Mouse (Mus musculus): Measurements from ENCODE around the gene Chd4. TPM values are rescaled to one million over a fixed set of nuclear protein-coding genes. Genes with fewer than 3 reads are reported as not detected.
A peak's percentile ranks its signal among the peaks of the same experiment; 100 is the strongest.

The Chd4 gene
- polyA plus RNA-seq, 1 experiment from 2014 or later, result 91.2 TPM

DNA sequence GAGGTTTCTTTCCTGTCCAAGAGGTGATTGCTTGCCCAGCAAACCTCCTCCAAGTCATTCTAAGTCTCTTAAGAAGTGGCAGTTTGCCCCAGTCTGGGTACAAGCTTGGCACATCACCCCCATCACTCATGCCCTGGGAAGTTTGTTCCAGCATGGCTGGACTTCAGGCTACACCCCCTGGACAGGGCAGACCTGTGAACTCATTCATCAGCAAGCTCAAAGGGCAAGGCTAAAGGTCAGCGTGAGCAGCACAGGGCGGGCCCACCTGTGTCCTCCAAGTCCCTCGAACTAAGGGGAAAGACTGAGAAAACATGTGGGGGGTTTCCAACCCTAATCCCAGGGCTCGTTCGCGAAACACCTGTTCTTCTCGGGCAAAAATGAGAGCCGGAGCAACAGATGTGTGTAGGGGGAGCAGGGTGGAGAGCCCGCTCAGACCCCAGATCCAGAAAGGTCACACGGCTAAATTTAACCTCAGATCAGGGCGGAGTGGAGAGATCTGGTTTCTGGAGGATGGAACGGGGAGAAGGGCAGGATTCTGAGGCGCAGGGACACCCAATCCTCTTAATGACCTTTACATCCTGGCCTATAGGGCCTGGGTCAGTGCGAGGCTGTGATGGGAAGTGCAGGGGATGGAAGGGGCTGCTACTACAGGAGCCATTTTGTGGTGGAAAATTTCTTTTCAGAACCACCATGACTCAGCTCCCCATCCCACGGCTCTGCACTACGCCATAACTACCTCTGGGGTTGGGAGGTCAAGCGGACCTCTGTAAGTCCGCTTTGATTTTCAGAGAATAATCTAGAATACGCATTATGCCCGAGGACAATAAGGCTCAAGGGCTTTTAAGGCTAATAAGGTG lies 68.2 kb downstream of the Chd4 start:
- Histone ChIP-seq H3K4me3 (peak overlapping the region; percentile 96), H3K27me3 (no peaks in the 10 kb centered on the region), H3K4me1 (peaks cover 53% of the 10 kb centered on the region), H3K4me2 (peak overlapping the region; percentile 96), H3K27ac (peak overlapping the region; percentile 93), H3K36me3 (peaks cover 66% of the 10 kb centered on the region), H3K9me3 (no peaks in the 10 kb centered on the region), H3K9ac (peak overlapping the region; percentile 97)
- WGBS, result 2% methylated on average over 20 of the region's 20 CpGs
- no peak for ATAC-seq (ENCODE audit: insufficient number of reproducible peaks, insufficient read depth, low FRiP score, low TSS enrichment, low read depth)

GRCm38 (mm10) chr6:125164672-125165327 lies 69.0 kb downstream of the Chd4 start:
- Histone ChIP-seq H3K4me3 (peak overlapping the region; percentile 96), H3K4me1 (peaks cover 53% of the 10 kb centered on the region), H3K4me2 (peak overlapping the region; percentile 96), H3K27me3 (no peaks in the 10 kb centered on the region), H3K9ac (peak overlapping the region; percentile 97), H3K27ac (peak overlapping the region; percentile 93), H3K36me3 (peaks cover 66% of the 10 kb centered on the region), H3K9me3 (no peaks in the 10 kb centered on the region)
- ATAC-seq (ENCODE audit: insufficient number of reproducible peaks, insufficient read depth, low FRiP score, low TSS enrichment, low read depth), result no peak; the same call in 1 of the 2 replicates
- 0% methylated on average over 39 of the region's 39 CpGs for WGBS

DNA sequence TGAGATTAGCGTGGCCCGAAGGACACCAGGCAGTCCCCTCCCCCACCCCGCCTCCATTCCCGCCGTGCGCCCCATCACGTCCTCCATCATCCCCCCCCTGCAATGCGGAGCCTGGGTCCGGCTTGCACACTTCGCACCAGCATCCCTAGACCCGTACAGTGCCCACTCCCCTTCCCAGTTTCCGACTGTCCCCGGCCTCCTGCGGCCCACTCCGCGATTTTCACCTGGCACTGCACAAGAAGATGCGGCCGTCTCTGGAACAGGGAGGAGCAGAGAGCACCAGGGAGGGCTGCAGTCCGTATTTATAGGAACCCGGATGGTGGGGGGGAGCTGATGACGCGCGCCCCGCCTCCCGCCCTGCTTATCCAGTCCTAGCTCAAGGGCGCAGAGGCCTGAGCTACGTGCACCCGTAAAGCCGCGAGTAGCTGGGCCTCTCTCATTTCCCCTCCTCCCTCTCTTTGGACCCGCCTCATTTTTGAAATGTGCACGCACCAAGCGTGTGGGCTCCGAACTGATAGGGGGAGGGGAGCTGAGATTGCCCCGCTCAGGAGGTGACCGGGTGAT lies 69.6 kb downstream of the Chd4 start:
- peaks cover 53% of the 10 kb centered on the region for H3K4me1 ChIP-seq
- H3K4me3 ChIP-seq, result peak overlapping the region; percentile 96
- H3K27ac ChIP-seq, result peak overlapping the region; percentile 93
- H3K9me3 ChIP-seq, result no peaks in the 10 kb centered on the region
- ATAC-seq (ENCODE audit: insufficient number of reproducible peaks, insufficient read depth, low FRiP score, low TSS enrichment, low read depth), result peak; percentile 91
- H3K9ac ChIP-seq, result peak overlapping the region; percentile 97
- peak overlapping the region; percentile 96 for H3K4me2 ChIP-seq
- WGBS, result under 1% methylated on average over 36 of the region's 36 CpGs
- no peaks in the 10 kb centered on the region for H3K27me3 ChIP-seq
- peaks cover 66% of the 10 kb centered on the region for H3K36me3 ChIP-seq

DNA sequence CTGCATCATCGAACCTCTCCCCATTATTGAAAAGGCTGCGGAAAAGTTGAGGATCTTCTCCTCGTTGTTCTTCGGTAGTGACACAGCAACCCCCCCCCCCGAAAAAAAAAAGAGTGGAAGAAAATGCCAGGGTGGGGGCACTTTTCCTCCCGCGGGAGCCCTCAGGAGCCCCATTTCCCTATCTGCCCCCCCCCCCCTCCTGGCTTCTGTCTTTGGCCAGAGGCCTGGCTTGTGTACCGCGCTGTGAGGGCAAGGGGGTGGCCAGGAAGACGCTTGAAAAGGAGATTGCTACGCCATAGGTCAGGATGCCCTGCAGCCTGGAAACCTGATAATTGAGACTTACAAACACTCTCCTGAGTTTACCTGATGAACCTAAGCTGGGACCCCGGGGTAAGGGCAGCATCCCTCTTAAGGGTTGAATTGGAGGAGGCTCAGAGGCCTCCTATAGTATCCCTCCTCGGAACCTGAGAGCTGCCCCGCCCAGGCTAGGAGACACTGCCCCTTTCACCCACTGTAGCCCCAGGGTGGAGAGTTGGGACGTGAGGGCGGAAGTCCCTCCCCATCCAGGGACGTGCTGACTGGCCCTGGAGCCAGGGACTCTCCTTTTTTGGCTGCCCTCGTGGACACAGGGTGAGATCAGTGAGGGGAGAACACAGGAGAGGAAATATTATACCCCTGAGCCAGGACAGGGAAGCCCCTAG lies 70.4 kb downstream of the Chd4 start, which contains the start of gene Gapdh:
Gene Gapdh (minus strand): TSS at position 417 of the 701 bp plus-strand sequence.
- peak; percentile 16; the same call in 1 of the 2 replicates for ATAC-seq (ENCODE audit: insufficient number of reproducible peaks, insufficient read depth, low FRiP score, low TSS enrichment, low read depth)
- Histone ChIP-seq H3K27me3 (no peaks in the 10 kb centered on the region), H3K9me3 (no peaks in the 10 kb centered on the region), H3K27ac (peak within 1 kb of the TSS; percentile 93), H3K4me2 (peak within 1 kb of the TSS; percentile 96), H3K9ac (peak within 1 kb of the TSS; percentile 97), H3K36me3 (peaks cover 66% of the 10 kb centered on the region), H3K4me1 (peaks cover 47% of the 10 kb centered on the region), H3K4me3 (peak within 1 kb of the TSS; percentile 96)
- WGBS, result under 1% methylated on average over 18 of the region's 18 CpGs

- peak overlapping the region; percentile 96 for H3K4me3 ChIP-seq
- peaks cover 70% of the 10 kb centered on the region for H3K36me3 ChIP-seq
- no peaks in the 10 kb centered on the region for H3K9me3 ChIP-seq
- H3K4me1 ChIP-seq, result peaks cover 41% of the 10 kb centered on the region
- peak overlapping the region; percentile 96 for H3K4me2 ChIP-seq
- WGBS, result 20% methylated on average over 10 of the region's 10 CpGs
- no peaks in the 10 kb centered on the region for H3K27me3 ChIP-seq
- H3K9ac ChIP-seq, result peak overlapping the region; percentile 97
- no peak for ATAC-seq (ENCODE audit: insufficient number of reproducible peaks, insufficient read depth, low FRiP score, low TSS enrichment, low read depth)
- H3K27ac ChIP-seq, result peak overlapping the region; percentile 93
Measured at GRCm38 (mm10) chr6:125166861-125167650, 71.3 kb downstream of the Chd4 start.

DNA sequence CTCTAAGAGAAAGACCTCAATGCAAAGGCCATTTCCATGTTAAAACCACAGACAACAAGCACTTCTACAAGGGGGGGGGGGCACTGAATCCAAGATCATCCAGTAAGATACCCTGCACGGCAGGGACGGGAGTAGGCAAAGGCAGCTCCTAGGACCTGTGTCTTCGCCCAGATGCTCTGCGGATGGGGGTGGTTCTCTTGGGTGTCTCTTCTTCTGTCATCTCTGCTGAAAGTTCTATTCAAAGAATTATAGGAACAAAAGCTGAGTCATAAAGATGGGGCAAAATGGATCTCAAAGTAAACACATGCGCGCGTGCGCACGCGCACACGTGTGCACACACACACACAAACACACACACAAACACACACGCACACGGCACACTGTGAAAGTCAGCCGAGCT lies 72.3 kb downstream of the Chd4 start:
- 92% methylated on average over 14 of the region's 14 CpGs for WGBS
- peak overlapping the region; percentile 97; the same call in 1 of the 2 replicates for H3K9ac ChIP-seq
- H3K36me3 ChIP-seq, result peaks cover 73% of the 10 kb centered on the region
- ATAC-seq (ENCODE audit: insufficient number of reproducible peaks, insufficient read depth, low FRiP score, low TSS enrichment, low read depth), result no peak
- no peak overlapping the region for H3K4me2 ChIP-seq
- H3K27me3 ChIP-seq, result no peaks in the 10 kb centered on the region
- H3K27ac ChIP-seq, result peak overlapping the region; percentile 93; the same call in 1 of the 2 replicates
- H3K9me3 ChIP-seq, result no peaks in the 10 kb centered on the region
- no peak overlapping the region for H3K4me3 ChIP-seq
- peaks cover 36% of the 10 kb centered on the region for H3K4me1 ChIP-seq

GRCm38 (mm10) chr6:125170194-125170593 lies 74.4 kb downstream of the Chd4 start:
- H3K27ac ChIP-seq, result no peak overlapping the region
- H3K4me2 ChIP-seq, result no peak overlapping the region
- H3K9ac ChIP-seq, result no peak overlapping the region
- ATAC-seq (ENCODE audit: insufficient number of reproducible peaks, insufficient read depth, low FRiP score, low TSS enrichment, low read depth), result no peak
- no peaks in the 10 kb centered on the region for H3K9me3 ChIP-seq
- peaks cover 22% of the 10 kb centered on the region for H3K4me1 ChIP-seq
- no peaks in the 10 kb centered on the region for H3K27me3 ChIP-seq
- no peak overlapping the region for H3K4me3 ChIP-seq
- WGBS, result 88% methylated on average over 6 of the region's 6 CpGs
- peaks cover 81% of the 10 kb centered on the region for H3K36me3 ChIP-seq

DNA sequence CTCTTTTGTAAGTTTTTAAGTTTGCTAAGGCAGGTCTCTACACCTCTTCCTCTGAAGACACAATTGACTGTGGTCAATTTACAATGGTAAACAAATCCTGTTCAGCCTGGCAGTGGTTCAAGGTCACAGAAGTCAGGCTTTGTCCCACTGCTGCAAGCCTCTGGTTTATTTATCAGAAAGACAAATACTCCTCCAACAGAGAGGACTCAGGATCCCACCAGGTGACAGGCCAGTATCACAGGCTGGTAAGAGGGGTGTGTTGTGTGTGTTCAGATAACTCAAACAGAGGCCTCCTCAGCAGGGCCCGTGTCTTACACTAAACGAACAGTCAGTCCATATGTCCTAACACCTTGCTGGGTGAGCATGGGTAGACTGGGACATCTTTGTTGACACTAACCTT lies 76.7 kb downstream of the Chd4 start:
- Histone ChIP-seq H3K4me2 (no peak overlapping the region), H3K27me3 (no peaks in the 10 kb centered on the region), H3K36me3 (peaks cover 100% of the 10 kb centered on the region), H3K9me3 (no peaks in the 10 kb centered on the region), H3K4me3 (no peak overlapping the region), H3K4me1 (peaks cover 7% of the 10 kb centered on the region), H3K27ac (no peak overlapping the region), H3K9ac (no peak overlapping the region)
- 94% methylated on average over 2 of the region's 2 CpGs for WGBS
- no peak for ATAC-seq (ENCODE audit: insufficient number of reproducible peaks, insufficient read depth, low FRiP score, low TSS enrichment, low read depth)

DNA sequence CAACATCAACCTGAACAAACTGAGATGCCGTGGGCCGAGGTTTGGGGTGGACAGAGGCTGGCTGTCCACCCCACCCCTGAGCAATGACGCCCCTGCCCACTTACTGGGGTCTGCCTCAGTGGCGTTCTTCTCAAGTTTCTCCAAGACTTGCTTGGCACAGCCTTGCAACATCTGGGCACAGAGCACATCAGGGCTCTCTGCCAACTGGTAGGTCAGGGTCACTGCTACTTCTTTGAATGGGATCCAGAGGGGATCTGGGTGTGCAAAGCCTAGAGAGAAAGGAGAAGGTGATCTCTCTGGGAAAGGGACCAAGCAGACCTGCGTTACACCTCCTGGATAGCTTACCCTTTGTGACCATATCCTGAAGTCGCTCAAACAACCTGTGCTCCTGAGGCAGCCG lies 77.5 kb downstream of the Chd4 start:
- H3K27me3 ChIP-seq, result no peaks in the 10 kb centered on the region
- peaks cover 100% of the 10 kb centered on the region for H3K36me3 ChIP-seq
- no peak overlapping the region for H3K27ac ChIP-seq
- H3K4me3 ChIP-seq, result no peak overlapping the region
- no peaks in the 10 kb centered on the region for H3K4me1 ChIP-seq
- H3K4me2 ChIP-seq, result no peak overlapping the region
- no peaks in the 10 kb centered on the region for H3K9me3 ChIP-seq
- 93% methylated on average over 7 of the region's 7 CpGs for whole genome bisulfite sequencing
- no peak overlapping the region for H3K9ac ChIP-seq
- ATAC-seq (ENCODE audit: insufficient number of reproducible peaks, insufficient read depth, low FRiP score, low TSS enrichment, low read depth), result no peak

DNA sequence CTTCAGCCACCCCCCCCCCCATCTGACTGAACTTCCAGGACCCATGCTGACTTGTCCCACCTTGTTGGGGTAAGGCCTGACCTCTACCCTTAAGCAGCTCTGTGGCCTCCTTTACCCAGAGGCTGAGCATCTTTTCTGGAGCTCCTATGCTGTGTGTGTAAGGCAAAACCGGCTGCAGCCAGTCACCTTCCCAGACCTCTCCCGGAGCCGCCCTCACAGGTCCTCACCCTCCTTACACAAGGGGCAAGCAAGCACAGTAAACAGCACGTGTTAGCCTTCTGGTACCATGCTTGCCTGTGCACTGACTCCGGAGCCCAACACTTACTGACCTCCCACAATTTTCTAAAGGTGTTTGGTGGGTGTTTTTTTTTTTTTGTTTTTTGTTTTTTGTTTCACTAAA lies 79.7 kb downstream of the Chd4 start:
- H3K27ac ChIP-seq, result no peak overlapping the region
- no peaks in the 10 kb centered on the region for H3K9me3 ChIP-seq
- no peak overlapping the region for H3K4me2 ChIP-seq
- no peak overlapping the region for H3K9ac ChIP-seq
- ATAC-seq (ENCODE audit: insufficient number of reproducible peaks, insufficient read depth, low FRiP score, low TSS enrichment, low read depth), result no peak
- no peaks in the 10 kb centered on the region for H3K27me3 ChIP-seq
- H3K36me3 ChIP-seq, result peaks cover 99% of the 10 kb centered on the region
- 93% methylated on average over 5 of the region's 5 CpGs for WGBS
- H3K4me3 ChIP-seq, result no peak overlapping the region
- H3K4me1 ChIP-seq, result no peaks in the 10 kb centered on the region

All from embryonic facial prominence, embryonic 13.5 days (tissue).